Mouse (Mus musculus): Measurements from ENCODE around the gene Zfp990.
"Not testable (repeated sequence)": the region's sequence is repeated elsewhere in the genome, so short reads cannot be mapped to it uniquely, and the experiment has no call there.

Gene Zfp990

GRCm38 (mm10) chr4:145586046-145586445 lies 75.5 kb downstream of the Zfp990 start:
- not testable (repeated sequence) for DNase-seq (ENCODE audit: low read depth in 2 of 2, low spot score in 2 of 2)

All from CD8-positive naive resting alpha-beta T cell, adult 2 months (primary cell).